Mouse (Mus musculus) gastrocnemius, adult 8-10 months (tissue): ENCODE results near the gene Snapin. TPM values are rescaled to one million over a fixed set of nuclear protein-coding genes. Genes with fewer than 3 reads are reported as not detected.

ENCODE experiments used
- DNase-seq, 2 experiments: peaks; one replicate each; pipeline ENCODE4 v3.0.0; 2022; ENCODE audit warnings: low spot score in 2 of 2
- total RNA-seq, 4 experiments: library from RNA; stranded (reverse); gene quantifications; 2 replicates each; pipeline ENCODE4 v1.2.4; 2022

Gene Snapin
- total RNA-seq = 10 to 100 TPM; 77.7 to 93.9 (median 78.5) TPM

DNA sequence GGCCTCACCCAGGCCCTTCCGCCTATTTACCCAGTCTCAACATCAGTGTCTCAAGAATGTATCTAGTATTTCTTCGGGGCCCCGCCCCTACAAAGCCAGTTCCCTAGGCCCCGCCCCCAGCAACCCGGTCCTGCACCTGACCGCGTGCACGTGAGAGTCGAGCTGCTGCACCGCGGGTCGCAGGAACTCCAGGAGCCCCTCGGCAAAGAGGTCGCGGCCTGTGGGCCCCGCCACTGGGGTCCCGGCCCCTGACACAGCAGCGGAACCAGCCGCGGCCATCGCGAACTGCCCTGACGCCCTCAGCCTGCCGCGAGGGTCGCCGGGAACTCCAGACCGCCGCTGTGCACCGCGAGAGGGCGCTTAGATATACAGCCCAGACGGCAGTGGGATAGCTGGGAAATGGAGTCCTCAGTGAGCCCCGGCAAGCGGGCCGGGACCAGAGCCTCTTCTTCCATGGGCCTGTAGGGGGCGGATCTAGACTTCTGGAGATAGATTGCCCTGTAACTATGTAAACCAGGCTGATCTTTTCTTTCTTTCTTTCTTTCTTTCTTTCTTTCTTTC, at the start of gene Snapin:
Gene Snapin (minus strand): TSS at position 338 of the 561 bp plus-strand sequence.
- DNase-seq = peak; percentile 94 to 96

DNA sequence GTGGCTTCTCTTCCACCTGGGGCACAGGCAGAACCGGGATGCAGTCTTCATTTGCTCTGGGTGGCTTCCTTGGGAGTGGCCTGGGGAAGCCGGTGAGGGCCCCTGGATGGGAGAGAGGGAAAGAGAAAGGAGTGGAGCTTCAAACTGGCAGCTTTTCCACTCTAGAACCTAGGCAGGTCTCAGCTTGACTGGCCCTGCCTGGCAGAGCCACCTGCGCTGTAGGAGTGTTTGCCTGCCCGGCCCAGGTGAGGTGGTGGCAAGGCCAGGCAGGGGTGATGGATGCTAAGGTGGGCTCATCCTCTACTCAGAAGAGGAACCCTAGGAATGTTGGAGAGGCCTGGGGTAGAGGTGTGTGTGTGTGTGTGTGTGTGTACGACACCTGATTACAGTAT, 47.1 kb upstream of the Snapin start:
- no peak for DNase-seq

DNA sequence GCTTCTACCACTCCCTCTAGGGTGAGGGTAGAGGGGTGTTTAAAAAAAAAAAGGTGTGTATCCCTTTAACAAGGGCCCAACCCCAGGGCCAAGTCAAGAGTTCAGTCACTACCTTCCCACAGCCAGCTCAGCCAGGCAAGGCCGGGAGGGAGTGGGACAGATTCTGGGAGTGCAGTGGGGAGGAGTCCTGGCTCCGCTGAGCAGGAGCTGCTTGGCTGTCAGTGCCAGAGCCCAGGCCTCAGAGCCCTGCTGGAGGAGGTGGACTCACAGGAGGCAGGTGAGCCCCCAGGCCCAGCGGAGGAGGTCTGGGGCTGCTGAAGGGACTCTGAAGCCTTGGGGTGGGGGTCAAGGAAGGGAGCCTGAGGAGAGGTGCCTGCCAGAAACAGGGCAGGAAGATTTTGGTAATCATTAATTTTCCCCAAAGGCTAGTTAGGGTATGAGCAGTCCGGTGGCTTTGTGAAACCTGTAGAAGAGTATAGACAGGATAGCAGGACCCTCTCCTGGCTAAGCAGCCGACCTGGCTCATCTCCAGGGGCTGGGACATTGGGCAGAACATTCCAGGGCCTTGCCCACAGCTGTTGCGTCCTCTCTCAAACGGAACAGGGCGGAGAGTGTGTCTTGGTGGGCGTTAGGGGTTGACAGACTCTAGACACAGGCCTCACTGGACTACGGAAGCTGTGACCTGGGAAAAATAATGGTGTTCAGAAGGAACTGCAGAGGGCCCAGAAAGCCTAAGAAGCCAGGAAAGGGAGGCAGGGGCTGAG, 46.5 kb upstream of the Snapin start, which contains the start of gene S100a16:
Gene S100a16 (plus strand): TSS at position 114 of the 764 bp plus-strand sequence.
- peak; percentile 80 to 84 for DNase-seq

DNA sequence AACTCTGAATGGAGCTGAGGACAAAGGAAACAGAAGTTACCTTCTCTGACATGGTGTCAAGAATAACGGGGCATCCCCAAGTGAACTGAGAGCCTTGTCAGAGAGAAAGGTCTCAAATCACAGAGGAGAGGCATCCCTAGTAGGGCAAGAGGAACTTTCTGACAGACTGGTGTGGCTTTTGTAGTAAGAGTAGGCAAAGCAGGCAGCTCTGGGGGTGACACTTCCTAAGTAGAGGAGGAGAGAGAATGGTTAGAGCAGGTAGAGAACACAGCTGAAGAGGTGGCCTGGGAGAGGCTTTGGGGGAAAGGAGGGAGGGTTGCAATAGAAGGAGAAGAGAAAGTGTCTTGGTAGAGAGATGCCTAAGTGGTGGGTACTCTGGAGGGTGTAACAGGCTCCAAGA, 44.6 kb upstream of the Snapin start:
- no peak for DNase-seq

DNA sequence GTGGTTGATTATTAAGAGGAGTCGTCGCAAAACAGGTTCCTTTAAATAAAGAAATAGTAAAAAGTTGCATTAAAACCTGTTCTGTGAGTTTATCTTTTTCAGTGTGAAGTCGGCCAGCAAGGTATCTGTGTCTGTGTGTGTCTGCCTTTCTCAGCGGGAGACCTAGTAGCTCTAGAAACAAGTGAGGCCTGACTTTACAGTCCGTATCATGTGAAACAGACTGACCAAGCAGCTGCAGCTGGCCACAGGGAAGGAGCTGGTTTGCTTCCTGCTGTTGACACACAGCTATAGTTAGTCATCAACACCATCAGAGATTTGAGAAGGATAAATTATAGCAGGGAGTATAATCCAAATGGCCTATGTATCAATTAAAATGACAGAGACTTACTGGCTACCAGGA, 40.9 kb upstream of the Snapin start:
- DNase-seq = no peak

DNA sequence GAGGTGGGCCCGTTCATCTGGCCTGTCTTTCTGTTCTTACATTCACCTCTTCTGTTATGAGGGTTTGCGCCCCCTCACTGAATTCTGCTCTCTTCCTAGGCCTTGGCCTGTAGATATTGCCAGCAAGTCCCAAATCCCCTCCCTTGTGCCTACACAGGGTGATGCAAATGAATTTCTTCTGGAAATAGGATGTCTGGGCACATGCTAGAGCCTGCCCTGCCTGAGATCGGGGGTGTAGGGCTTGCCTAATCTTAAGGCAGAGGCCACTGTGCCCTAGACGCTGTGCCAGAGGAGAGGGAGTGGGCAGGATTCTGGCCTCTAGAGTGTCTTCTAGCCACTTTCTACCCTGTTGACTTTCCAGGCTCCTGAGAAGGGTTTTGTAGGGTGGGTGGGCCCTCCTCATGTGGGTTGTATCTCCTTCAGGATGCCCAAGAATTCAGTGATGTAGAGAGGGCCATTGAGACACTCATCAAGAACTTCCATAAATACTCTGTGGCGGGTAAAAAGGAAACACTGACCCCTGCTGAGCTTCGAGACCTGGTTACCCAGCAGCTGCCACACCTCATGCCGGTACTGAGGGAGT, 36.5 kb upstream of the Snapin start:
- DNase-seq = no peak

DNA sequence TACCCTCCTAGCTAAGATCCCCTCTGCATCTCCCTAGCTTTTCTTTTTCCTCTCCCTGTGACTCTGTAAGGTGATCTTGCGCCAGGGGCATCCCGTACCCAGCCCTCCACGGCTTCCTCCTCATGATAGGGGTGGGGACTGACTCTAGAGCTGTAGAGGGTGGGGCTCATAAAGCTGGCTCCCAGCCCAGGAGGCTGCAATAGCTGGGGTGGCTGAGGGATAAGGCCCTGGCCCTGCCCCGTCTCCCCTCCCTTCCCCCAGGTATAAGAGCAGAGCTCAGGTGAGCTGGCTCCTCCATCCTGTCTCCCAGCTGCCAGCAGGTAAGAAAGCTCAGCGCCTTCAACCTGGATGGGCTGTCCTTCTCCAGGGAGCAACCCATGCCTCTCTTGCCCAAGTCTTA, 35.7 kb upstream of the Snapin start, which contains the start of gene S100a14:
Gene S100a14 (plus strand): TSS at position 277 of the 400 bp plus-strand sequence.
- no peak for DNase-seq

DNA sequence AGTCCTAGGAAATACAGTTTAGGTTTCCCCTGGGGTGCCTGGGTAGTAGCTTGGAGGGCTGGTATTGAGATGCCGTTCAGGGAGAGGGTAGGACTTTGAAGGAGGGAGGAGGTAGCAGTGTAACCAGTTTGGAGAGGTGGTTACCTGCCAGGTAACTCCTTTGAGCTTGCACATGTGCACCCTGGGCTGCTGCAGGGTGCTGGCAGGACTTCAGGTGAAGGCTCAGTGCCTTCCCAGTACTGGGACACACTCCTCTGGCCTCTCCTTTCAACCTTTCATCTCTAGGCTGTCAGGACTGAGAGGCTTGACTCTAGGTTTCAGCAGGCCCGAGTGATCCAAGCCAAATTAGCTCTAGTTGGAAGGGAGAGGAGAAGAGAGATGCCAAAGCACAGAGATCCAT, 35.2 kb upstream of the Snapin start:
- no peak for DNase-seq

DNA sequence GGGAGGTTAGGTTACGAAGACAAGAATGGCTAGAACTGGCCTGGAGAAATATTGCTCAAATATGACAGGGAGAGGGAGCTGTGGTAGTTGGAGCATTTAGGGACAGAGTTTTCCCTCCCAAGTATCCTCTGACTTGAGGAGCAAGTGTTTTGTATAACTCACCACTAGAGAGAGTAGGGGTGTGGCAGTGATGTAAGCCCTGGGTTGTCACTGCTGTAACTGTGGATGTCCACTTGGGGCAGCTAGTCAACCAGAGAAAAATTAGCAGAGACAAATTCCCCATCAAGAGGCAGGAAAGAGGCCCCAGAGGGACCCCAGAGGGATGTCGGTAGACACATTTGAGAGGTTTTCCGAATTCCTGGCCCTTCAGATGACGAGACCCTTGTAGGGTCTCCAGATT, 34.6 kb upstream of the Snapin start:
- no peak for DNase-seq

DNA sequence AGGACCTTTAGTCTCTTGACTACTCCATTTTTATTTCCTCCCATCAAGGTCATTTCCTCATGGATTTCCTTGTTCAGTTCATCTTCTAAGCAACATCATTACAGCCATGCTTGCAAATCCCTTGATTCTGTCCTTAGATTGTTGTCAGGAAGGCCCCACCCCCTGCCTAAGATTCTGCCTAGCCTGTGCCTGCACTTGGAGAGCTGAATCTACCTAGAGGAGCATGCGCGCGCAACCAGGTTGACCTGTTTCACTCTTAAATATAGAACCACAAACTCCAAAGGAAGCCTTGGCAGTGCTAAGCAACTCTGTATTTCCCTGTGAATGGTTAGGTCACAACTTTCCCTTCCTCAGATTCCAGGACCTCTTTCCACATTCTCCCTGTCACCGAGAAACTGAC, 26.9 kb upstream of the Snapin start:
- DNase-seq = no peak

DNA sequence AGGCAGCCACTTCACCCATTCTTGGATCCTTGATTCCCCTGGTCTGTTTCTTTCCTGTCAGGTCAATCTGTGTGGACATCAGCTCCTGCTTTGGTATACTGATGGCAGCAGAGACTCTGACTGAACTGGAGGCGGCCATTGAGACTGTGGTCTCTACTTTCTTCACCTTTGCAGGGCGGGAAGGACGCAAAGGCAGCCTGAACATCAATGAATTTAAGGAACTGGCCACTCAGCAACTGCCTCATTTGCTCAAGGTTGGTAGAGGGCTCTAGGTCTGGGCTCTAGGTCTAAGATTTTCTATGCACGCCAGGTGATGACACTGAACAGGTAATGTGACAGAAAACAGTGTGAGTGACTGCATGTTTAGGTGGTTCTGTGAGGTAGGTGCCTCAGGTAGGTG, 25.0 kb upstream of the Snapin start:
- DNase-seq = no peak

DNA sequence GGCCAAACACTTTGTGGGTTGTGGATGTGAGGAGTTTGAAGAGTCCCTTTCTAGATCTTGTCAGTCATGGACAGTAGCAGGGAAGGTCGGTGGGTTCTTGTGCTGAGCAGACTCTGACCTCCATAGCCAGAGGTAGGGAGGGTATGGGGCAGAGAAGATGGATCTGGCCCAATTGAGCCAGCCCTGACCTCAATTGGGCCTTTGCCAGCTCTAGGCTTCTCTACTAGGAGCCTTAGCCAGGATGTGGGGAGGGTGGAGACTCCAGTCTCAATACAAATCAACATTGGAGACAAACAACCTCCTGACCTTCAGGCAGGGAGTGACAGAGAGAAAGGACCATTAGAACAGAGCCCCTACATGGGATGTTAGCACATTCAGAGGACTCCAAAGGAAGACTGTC, 24.4 kb upstream of the Snapin start:
- no peak for DNase-seq

DNA sequence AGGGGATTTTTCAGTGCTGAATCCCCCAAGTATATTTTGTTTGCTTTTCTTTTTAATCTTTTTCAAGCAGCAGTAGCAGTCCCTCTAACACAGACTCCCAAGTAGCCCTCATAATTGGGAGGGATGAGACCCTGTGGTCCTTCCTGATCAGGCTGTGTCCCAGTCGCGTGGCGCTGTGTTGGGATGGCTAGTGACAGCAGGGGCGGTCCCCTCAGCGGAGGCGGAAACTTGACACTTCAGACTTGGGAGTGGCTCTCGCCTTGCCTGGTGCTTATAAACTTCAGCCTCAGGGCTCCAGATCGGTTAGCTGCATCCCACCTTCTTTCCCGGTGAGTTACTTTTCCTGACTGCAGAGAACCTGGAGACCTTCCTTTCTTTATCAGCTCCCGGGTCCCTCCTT, 23.9 kb upstream of the Snapin start:
- DNase-seq = peak; percentile 53 to 65

DNA sequence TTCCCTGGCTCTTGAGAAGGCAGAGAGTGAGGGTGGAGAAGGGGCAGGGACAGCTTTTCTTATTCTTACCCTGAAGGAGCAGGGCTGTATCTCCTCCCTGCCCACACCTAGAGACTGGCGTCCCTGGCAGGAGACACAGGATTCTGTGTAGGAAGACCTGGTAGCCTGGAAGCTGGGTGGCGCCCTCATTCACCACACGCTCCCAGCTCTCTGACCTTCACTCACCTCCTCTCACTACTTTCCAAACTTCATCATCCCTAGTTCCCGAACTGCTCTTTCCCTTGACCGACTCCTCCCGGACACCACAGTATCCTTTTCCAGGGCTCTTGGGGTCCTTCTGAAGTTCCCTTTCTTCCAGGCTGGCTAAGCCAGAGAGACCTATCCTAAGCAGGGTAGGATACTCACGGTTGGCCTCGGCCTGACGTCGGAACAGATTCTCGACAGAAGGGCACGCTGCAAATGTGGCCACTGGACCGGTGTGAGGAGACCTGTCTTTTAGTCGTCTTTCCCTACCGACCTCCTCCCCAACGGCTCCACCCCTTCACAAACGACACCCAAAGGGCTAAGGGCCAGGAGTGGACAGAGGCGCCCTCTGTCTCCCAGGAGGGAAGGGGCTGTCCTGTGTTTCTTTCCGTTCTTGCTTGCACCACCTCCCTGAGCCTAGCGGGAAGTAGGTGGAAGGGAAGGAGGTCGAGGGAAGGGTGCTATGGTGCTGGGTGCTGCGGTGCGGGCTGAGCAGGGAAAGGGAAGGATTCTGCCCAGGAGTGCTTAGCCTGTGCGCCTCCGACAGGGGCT, 23.2 kb upstream of the Snapin start, which contains the start of the genes S100a1 and S100a13:
Gene S100a1 (minus strand): TSS at position 597 of the 795 bp plus-strand sequence.
Gene S100a13 (plus strand): TSS at position 640 of the 795 bp plus-strand sequence.
- peak; percentile 52 to 64 for DNase-seq

DNA sequence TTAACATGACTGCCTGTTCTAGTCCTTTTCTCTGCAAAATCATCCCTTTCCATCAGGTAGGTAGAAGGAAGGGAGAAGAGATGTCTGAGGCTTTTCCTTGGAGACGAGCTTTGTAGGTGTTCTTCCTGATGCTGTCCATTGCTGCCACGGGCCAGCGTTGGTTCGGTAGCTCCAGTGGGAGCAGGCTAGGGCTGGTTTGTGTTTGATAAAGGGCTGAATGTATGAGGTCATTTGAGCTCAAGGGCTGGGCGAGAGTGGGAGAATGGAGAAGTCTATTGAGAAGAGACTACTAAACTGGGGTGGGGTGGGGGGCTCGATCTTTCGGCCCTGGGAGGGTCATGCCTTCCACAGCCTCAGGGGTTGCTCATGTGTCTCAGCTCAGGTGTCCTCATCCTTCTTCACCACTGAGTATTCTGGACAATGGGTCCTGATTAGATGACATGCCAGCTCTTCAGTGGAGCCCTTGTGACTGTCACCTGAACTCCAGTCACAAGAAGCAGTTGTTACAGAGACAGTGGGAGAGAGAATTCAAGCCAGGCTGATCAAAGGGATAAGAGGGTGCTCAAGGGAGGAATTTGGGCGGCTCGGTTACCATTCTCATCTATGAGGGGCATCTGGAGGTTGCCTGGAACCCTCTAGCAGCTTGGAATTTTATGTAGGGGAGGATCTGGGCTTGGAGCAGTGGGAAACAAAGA, 22.3 kb upstream of the Snapin start:
- DNase-seq = no peak

DNA sequence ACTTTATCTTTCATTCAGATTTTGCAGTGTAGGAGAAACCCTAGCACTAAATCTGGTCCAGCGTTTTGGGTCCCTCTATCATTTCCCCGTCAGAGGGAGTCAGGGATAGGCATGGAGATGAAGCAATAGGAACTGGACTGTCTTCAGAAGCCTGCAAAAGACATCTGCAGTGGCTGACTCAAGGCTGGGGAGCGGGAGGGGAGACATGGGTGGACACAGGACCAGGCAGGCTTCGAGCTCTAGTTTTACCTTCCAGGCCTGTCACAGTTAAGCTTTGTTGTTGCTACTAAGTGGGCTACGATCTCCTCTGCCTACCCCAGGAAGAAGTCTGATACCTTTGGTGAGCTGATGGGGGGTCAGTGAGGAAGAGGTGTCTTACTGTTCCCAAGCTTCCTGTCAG, 21.4 kb upstream of the Snapin start:
- no peak for DNase-seq

DNA sequence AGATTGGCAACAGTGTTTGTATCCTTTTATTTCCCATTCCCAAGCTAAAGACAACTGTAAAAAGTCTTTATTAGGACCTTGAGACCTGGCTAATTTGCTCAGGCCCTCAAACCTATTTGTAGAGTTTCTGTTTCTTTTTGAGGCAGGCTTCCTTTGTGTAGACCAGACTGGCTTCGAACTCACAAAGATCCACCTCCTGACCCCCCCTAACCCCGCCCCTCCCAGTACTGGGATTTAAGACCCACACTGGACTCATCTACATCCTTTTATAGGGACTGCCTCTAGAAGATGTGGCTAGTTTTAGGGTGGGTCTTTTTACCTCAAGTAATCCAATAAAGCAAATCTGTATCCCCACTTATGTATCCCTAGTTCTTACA, 18.9 kb upstream of the Snapin start:
- DNase-seq = no peak

DNA sequence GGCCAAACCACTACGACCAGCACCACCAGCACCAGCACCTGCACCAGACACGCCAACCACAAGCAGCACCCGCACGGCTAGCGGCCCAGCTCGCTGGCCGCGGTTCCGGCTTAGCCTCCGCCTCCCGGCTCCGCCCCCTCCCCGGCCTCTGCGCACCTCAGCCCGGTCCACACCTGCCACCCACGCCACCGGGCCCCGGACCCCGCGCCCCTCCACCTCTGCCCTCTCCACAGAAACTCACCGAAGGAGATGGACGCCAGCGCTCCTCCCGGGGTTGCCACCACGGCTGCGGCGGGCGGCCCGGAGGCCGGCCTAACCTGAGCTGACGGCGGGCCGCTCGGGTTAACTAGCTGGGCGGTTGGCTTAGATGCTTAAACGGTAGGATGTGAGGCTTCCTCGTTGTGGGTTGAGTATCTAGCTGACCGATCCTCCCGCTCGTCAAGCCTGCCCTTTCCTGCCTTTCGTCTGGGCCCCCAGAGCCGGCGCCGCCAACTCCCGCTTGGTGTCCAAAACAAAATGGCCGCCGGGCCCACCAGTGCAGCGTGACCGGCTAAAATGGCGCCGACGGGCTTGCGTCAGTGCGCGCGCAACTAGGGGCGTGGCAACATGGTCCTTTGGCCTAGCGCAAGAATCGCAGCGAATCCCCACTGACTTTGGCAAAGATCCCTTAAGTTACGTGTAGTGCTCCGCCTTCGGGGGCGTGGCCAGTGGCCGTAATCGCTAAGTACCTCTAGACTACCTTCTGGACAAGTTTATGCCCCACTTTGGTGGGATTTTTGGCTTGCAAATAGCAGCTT, 18.3 kb upstream of the Snapin start, which contains the start of gene Chtop:
Gene Chtop (minus strand): TSS at position 549 of the 797 bp plus-strand sequence.
- peak; percentile 97 to 98 for DNase-seq

DNA sequence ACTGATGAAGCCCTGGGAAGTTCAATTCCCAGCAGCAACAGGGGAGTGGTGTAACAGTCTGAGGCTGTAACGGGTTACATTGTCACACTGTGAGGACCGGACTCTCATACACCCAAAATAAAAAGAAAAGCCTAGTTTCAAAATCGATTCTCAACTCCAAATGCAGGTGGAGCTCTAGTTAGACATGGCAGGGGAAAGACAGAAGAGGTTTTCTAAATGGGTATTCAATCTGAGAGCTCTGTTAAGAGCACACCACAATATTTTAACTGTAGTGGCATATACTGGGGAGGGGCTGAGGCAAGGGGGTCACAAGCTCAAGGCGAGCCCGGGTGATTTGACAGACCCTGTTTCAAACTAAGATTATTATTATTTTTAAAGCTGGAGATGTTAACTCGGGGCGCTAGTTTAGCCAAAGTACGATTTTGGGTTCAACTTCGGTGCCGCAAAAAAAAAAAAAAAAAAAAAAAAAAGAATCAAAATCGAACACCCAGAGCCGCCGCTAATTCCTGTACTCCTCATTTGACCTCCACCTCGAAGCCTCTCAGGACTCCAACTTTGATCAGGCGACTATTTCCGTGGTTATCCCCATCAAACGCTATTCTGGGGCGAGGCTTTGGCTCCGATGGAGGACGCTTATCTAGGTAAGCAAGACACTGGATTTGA, 17.6 kb upstream of the Snapin start:
- no peak for DNase-seq

DNA sequence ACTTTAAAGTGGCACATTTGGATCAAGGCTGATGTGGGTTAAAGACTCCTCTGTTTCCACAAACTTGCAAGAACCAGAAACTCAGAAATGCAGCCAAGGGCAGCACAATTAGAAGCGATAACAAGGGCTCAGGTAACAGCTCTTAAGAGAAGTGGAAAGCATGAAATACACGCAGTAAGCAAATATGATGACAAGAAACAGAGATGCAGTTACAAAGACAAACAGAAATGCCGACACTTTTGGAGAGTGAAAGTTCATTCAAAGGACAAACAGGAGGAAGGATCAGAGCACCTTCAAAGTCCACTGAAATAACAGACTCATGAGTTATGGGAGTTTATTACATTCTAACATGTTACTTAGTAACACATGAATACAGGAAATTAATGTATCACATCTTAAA, 15.5 kb upstream of the Snapin start:
- no peak for DNase-seq
